Mouse (Mus musculus): ENCODE results near the gene Pfn1. TPM values are rescaled to one million over a fixed set of nuclear protein-coding genes. Genes with fewer than 3 reads are reported as not detected.

The Pfn1 gene
- polyA plus RNA-seq (2011; ENCODE audit: insufficient read depth, insufficient read length, low replicate concordance, missing spikeins) = 840 and 1,173 TPM in 2 replicates

DNA sequence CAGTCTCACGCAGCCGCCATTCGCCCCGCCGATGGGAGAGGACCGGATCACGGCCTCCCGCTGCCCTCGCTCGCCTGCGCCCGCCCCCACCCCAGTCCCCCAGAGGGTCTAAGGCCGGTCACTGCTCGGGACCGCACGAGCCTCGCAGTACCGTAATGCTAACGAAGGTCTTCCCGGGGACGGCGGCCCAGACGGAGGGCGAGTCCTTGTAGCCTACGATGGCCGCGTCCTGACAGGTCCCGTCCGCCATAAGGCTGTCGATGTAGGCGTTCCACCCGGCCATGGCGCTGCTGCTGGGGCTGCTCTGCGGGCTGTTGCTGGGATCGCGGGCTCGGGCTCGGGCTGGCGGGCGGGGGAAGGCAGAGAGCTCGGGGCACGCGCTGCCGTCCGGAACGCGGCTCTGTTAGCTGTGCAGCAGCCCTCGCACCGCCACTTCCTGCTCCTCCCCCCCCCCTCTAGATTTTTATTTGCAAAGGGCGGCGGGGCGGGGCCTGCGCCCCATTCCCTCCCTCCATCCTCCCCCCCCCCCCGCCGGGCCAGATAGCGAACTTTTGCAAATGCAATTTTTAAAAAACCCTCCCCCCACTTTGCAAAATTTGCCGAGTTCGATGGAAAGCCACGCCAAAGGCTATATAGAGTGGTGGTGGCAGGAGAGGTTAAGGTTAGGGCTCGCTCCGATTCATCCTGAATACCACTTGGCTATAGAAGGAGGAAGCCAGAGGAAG, at the start of gene Pfn1:
Pfn1 (minus strand) TSS at position 447 of the 725 bp plus-strand sequence.
- H3K4me3 ChIP-seq (replicated peaks; ENCODE audit: control insufficient read depth, low read depth, low read length) = peak within 1 kb of the TSS; percentile 98
- H3K27ac ChIP-seq (ENCODE audit: control insufficient read depth, insufficient read depth, low read depth, low read length, poor library complexity) = peak within 1 kb of the TSS; percentile 100
- H3K4me1 ChIP-seq (ENCODE audit: control insufficient read depth, insufficient read depth, low read length) = peaks cover 7% of the 10 kb centered on the region
- under 1% methylated on average over 60 of the region's 61 CpGs for WGBS
- TF ChIP-seq CTCF (IDR thresholded peaks at IDR 0.05; ENCODE audit: control insufficient read depth, insufficient read depth, low read length) (no peak), POLR2A (IDR thresholded peaks at IDR 0.05; ENCODE audit: borderline replicate concordance, control insufficient read depth, low read depth, low read length) (peak; percentile 96; the same call in 1 of the 2 replicates)

DNA sequence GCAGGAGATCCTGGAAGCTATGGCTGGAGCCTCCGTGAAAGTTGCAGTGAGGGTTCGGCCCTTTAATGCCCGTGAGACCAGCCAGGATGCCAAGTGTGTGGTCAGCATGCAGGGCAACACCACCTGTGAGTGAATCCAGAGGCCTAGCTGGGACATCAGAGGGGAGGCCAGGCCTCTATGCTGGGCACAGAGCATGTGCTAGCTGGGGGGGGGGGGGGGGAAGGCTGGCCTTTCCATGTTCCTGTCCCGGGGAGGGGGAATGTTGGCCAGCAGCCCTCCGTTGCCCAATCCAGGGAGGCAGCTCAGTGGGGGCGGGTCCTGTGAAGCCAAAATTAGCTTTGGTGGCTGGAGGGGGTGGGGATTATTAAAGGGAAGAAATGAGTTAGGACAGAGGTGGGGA, 48.3 kb upstream of the Pfn1 start:
- 74% methylated on average over 6 of the region's 6 CpGs for WGBS
- TF ChIP-seq CTCF (IDR thresholded peaks at IDR 0.05; ENCODE audit: control insufficient read depth, insufficient read depth, low read length) (no peak), POLR2A (IDR thresholded peaks at IDR 0.05; ENCODE audit: borderline replicate concordance, control insufficient read depth, low read depth, low read length) (no peak)
- H3K4me1 ChIP-seq (ENCODE audit: control insufficient read depth, insufficient read depth, low read length) = no peaks in the 10 kb centered on the region; the same call in 1 of the 2 replicates
- H3K4me3 ChIP-seq (replicated peaks; ENCODE audit: control insufficient read depth, low read depth, low read length) = no peak overlapping the region
- no peak overlapping the region for H3K27ac ChIP-seq (ENCODE audit: control insufficient read depth, insufficient read depth, low read depth, low read length, poor library complexity)

DNA sequence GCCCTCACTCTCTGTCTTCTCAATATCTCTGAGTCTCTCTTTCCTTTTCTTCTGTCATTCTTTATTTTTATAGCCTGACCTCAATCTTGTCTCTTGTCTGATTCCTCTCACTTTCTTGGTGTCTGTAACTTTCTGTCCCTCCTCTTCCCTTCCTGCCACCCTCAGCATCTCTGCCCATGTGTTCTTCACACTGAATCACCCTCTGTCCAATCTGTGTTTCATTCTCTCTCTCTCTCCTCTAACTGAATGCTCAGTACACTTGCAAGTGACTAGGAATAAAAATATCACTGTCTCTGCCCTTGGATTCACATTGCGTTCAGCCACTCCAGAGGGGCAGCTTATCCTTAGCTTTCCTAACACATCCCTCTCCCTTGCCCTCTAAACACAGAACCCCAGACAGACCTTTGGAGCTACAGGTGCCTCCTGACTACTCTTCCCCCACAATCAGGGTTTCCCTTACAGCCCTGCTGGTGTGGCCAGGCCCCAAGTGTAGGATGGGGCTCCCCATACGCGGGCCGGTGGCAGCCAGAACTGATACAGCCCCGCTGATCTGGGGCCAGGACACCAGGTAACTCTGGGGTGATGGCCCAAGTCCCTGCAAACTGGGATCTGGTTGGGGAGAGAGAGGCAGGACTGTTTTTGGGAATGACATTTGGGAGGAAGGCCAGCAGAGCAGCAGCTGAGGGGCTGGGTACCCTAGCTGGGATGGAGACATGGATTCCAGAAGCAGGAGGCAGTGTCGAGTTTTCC, 47.7 kb upstream of the Pfn1 start:
- WGBS = 92% methylated on average over 6 of the region's 6 CpGs
- Histone ChIP-seq H3K4me3 (replicated peaks; ENCODE audit: control insufficient read depth, low read depth, low read length) (no peak overlapping the region), H3K4me1 (ENCODE audit: control insufficient read depth, insufficient read depth, low read length) (no peaks in the 10 kb centered on the region; the same call in 1 of the 2 replicates), H3K27ac (ENCODE audit: control insufficient read depth, insufficient read depth, low read depth, low read length, poor library complexity) (no peak overlapping the region)
- TF ChIP-seq POLR2A (IDR thresholded peaks at IDR 0.05; ENCODE audit: borderline replicate concordance, control insufficient read depth, low read depth, low read length) = no peak
- TF ChIP-seq CTCF (IDR thresholded peaks at IDR 0.05; ENCODE audit: control insufficient read depth, insufficient read depth, low read length) = no peak

DNA sequence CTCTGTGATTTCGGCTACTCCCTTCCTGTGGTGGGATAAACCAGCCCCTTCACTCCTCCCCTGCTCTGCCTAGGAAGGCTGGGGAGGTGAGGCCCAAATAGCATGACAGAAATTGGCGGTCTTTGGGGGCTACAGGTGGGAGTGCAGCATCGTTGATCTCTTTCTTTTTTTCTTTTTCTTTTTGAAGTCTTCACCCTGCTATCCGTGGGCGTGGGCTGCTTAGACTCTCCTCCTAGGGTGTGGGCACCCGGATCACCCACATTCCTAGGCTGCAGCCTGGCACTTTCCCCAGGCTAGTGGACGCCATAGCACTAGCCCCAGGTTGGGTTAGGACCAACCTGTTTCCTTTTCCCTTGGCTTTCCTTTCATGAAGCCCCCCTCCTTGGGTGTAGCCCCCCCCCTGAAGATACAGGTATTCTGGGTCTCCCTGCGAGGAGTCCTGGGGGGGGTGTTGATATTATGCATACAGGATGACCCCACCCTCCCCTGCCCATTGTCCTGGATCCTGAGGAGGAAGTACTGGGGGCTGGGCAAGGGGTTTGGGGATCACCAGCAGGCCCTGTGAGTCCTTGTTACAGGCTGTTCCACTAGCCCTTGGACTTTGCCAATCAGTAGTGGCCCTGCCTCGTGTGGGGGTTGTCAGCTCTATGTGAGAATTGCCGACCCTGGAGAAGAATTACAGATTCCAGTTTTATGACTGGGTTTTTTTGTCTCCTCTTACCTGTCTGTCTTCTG, 46.9 kb upstream of the Pfn1 start:
- TF ChIP-seq CTCF (IDR thresholded peaks at IDR 0.05; ENCODE audit: control insufficient read depth, insufficient read depth, low read length) (no peak), POLR2A (IDR thresholded peaks at IDR 0.05; ENCODE audit: borderline replicate concordance, control insufficient read depth, low read depth, low read length) (no peak)
- Histone ChIP-seq H3K4me1 (ENCODE audit: control insufficient read depth, insufficient read depth, low read length) (no peaks in the 10 kb centered on the region; the same call in 1 of the 2 replicates), H3K27ac (ENCODE audit: control insufficient read depth, insufficient read depth, low read depth, low read length, poor library complexity) (no peak overlapping the region), H3K4me3 (replicated peaks; ENCODE audit: control insufficient read depth, low read depth, low read length) (peak overlapping the region; percentile 75)
- 52% methylated on average over 10 of the region's 10 CpGs for WGBS

GRCm38 (mm10) chr11:70700613-70701012, 46.2 kb upstream of the Pfn1 start:
- peak overlapping the region; percentile 43; the same call in 1 of the 2 replicates for H3K27ac ChIP-seq (ENCODE audit: control insufficient read depth, insufficient read depth, low read depth, low read length, poor library complexity)
- peak overlapping the region; percentile 75 for H3K4me3 ChIP-seq (replicated peaks; ENCODE audit: control insufficient read depth, low read depth, low read length)
- no peak for TF ChIP-seq POLR2A (IDR thresholded peaks at IDR 0.05; ENCODE audit: borderline replicate concordance, control insufficient read depth, low read depth, low read length)
- no peak for TF ChIP-seq CTCF (IDR thresholded peaks at IDR 0.05; ENCODE audit: control insufficient read depth, insufficient read depth, low read length)
- under 1% methylated on average over 34 of the region's 34 CpGs for WGBS
- no peaks in the 10 kb centered on the region; the same call in 1 of the 2 replicates for H3K4me1 ChIP-seq (ENCODE audit: control insufficient read depth, insufficient read depth, low read length)

DNA sequence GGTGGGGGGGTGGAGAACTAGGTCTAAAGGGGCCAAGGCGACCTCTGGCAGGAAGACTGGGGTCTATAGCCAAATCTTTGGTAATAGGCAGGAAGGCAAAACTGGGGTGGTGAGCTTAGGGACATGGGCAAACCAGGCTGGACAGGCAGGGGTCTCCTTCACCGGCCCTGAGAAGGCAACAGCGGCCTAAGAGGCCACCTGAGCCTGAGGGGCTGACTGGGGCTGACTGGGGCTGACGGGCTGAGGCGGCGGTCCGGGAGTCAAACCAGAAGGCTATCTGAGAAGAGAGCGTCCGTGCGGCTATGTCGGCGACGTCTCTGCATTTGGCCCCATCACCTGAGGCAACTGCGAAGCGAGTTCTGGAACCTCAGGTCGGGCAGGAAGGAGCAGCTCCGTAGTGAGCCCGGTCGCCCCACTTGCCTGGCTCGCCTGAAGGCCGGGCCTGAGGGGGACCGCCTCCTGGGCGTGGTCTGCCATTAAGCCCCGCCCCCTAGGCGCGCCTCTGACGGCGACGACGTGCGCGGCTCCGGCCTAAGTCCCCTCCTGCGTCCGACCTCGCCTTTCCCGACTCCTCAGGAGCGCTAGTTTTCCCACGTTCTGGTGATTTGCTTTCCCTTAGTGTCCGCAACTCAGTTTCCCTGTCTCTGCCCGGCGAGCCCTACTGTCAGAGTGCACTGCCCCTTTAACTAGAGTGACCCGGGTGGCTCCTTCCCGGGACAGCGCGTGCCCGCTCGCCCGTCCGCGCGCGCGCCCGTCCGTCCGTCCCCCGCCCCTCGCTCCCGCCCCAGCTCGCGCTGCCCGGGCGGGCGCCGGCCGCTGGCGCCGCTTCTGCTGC, 45.5 kb upstream of the Pfn1 start, which contains the start of the genes Inca1 and Kif1c:
Inca1 (minus strand) TSS at position 434 of the 835 bp plus-strand sequence.
Kif1c (plus strand) TSS at position 827 of the 835 bp plus-strand sequence.
- 2% methylated on average over 69 of the region's 69 CpGs for WGBS
- H3K27ac ChIP-seq (ENCODE audit: control insufficient read depth, insufficient read depth, low read depth, low read length, poor library complexity) = peak within 1 kb of the TSS; percentile 83
- TF ChIP-seq CTCF (IDR thresholded peaks at IDR 0.05; ENCODE audit: control insufficient read depth, insufficient read depth, low read length) (no peak; the same call in 1 of the 2 replicates), POLR2A (IDR thresholded peaks at IDR 0.05; ENCODE audit: borderline replicate concordance, control insufficient read depth, low read depth, low read length) (peak; percentile 81; the same call in 1 of the 2 replicates)

DNA sequence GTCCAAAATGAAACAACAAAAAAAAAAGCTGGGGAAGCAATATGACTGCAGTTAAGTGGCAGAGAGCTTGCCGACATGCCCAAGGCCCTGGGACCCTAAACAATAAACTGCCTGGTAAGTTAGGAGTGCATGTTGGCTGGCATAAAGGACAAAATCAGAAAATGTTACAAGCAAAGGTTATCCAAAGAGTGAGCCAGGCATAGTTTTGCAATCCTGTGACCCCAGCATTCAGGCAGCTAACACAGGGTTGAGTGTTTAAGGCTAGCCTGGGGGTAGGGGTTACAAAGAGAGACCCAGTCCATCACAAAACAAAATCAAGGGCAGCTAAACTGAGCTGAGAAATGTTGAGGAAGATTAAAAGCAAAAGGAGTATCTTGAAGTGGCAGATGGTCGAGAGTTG, 44.6 kb upstream of the Pfn1 start:
- Histone ChIP-seq H3K27ac (ENCODE audit: control insufficient read depth, insufficient read depth, low read depth, low read length, poor library complexity) (no peak overlapping the region), H3K4me1 (ENCODE audit: control insufficient read depth, insufficient read depth, low read length) (no peaks in the 10 kb centered on the region; the same call in 1 of the 2 replicates), H3K4me3 (replicated peaks; ENCODE audit: control insufficient read depth, low read depth, low read length) (no peak overlapping the region)
- WGBS = 76% methylated on average over 2 of the region's 2 CpGs
- TF ChIP-seq POLR2A (IDR thresholded peaks at IDR 0.05; ENCODE audit: borderline replicate concordance, control insufficient read depth, low read depth, low read length) (no peak), CTCF (IDR thresholded peaks at IDR 0.05; ENCODE audit: control insufficient read depth, insufficient read depth, low read length) (no peak)

More for the DNA sequence above, 45.5 kb upstream of the Pfn1 start, which contains the start of the genes Inca1 and Kif1c:
- Histone ChIP-seq H3K4me1 (ENCODE audit: control insufficient read depth, insufficient read depth, low read length) (no peaks in the 10 kb centered on the region; the same call in 1 of the 2 replicates), H3K4me3 (replicated peaks; ENCODE audit: control insufficient read depth, low read depth, low read length) (peak within 1 kb of the TSS; percentile 89)
